Mouse (Mus musculus): ENCODE results near the gene Olfr551. TPM values are rescaled to one million over a fixed set of nuclear protein-coding genes. Genes with fewer than 3 reads are reported as not detected.
"Not testable (repeated sequence)": the region's sequence is repeated elsewhere in the genome, so short reads cannot be mapped to it uniquely, and the experiment has no call there.

Gene Olfr551
- polyA plus RNA-seq (2016; fragmentation: Nextera tagmentation; extraction: Ambion mirVana), result not detected in 2 replicates

GRCm38 (mm10) chr7:102591786-102592185 lies at the start of gene Olfr551:
Olfr551 (minus strand) TSS chr7:102591886.
- no peak for DNase-seq (ENCODE audit: low spot score)
- H3K4me3 ChIP-seq, result no peak within 1 kb of the TSS
- WGBS, result 96% methylated on average over 3 of the region's 3 CpGs

GRCm38 (mm10) chr7:102638132-102638531 lies 46.4 kb upstream of the Olfr551 start, which contains the start of gene Olfr554:
Olfr554 (plus strand) TSS chr7:102638432.
- Histone ChIP-seq H3K4me1 (no peaks in the 10 kb centered on the region), H3K27ac (no peak within 1 kb of the TSS), H3K9me3 (replicated peaks) (no peaks in the 10 kb centered on the region), H3K4me3 (no peak within 1 kb of the TSS), H3K27me3 (ENCODE audit: low read depth, poor library complexity, severe bottlenecking) (no peaks in the 10 kb centered on the region), H3K36me3 (no peaks in the 10 kb centered on the region)
- no peak for DNase-seq (ENCODE audit: low spot score)
- 70% methylated on average over 1 of the region's 1 CpGs for WGBS

More at GRCm38 (mm10) chr7:102591786-102592185, at the start of gene Olfr551:
- Histone ChIP-seq H3K36me3 (no peaks in the 10 kb centered on the region), H3K4me1 (no peaks in the 10 kb centered on the region), H3K27me3 (ENCODE audit: low read depth, poor library complexity, severe bottlenecking) (no peaks in the 10 kb centered on the region), H3K9me3 (replicated peaks) (no peaks in the 10 kb centered on the region), H3K27ac (no peak within 1 kb of the TSS)

GRCm38 (mm10) chr7:102636665-102637064 lies 45.0 kb upstream of the Olfr551 start:
- DNase-seq (ENCODE audit: low spot score), result peak; percentile 31
- Histone ChIP-seq H3K36me3 (no peaks in the 10 kb centered on the region), H3K27ac (no peak overlapping the region), H3K27me3 (ENCODE audit: low read depth, poor library complexity, severe bottlenecking) (no peaks in the 10 kb centered on the region), H3K4me1 (no peaks in the 10 kb centered on the region), H3K4me3 (no peak overlapping the region), H3K9me3 (replicated peaks) (no peaks in the 10 kb centered on the region)
- WGBS, result 31% methylated on average over 3 of the region's 3 CpGs

- H3K9me3 ChIP-seq (replicated peaks); H3K36me3 ChIP-seq; H3K27ac ChIP-seq; H3K4me1 ChIP-seq; H3K27me3 ChIP-seq (ENCODE audit: low read depth, poor library complexity, severe bottlenecking); H3K4me3 ChIP-seq; DNase-seq (ENCODE audit: low spot score): not testable (repeated sequence)
- WGBS, result 86% methylated on average over 19 of the region's 19 CpGs
Observed at GRCm38 (mm10) chr7:102620368-102620767, 28.7 kb upstream of the Olfr551 start.

GRCm38 (mm10) chr7:102619608-102620007 lies 27.9 kb upstream of the Olfr551 start:
- 89% methylated on average over 5 of the region's 5 CpGs for WGBS
- Histone ChIP-seq H3K9me3 (replicated peaks) (no peaks in the 10 kb centered on the region), H3K27ac (no peak overlapping the region), H3K4me1 (no peaks in the 10 kb centered on the region), H3K27me3 (ENCODE audit: low read depth, poor library complexity, severe bottlenecking) (no peaks in the 10 kb centered on the region), H3K36me3 (no peaks in the 10 kb centered on the region), H3K4me3 (no peak overlapping the region)
- no peak for DNase-seq (ENCODE audit: low spot score)

GRCm38 (mm10) chr7:102618118-102618517 lies 26.4 kb upstream of the Olfr551 start, which contains the start of gene Olfr553:
Olfr553 (minus strand) TSS chr7:102618218.
- Histone ChIP-seq H3K36me3 (no peaks in the 10 kb centered on the region), H3K27ac (no peak within 1 kb of the TSS), H3K27me3 (ENCODE audit: low read depth, poor library complexity, severe bottlenecking) (no peaks in the 10 kb centered on the region), H3K4me1 (no peaks in the 10 kb centered on the region), H3K9me3 (replicated peaks) (no peaks in the 10 kb centered on the region), H3K4me3 (no peak within 1 kb of the TSS)
- no peak for DNase-seq (ENCODE audit: low spot score)

- WGBS, result 75% methylated on average over 1 of the region's 1 CpGs
- no peaks in the 10 kb centered on the region for H3K27me3 ChIP-seq (ENCODE audit: low read depth, poor library complexity, severe bottlenecking)
- no peaks in the 10 kb centered on the region for H3K36me3 ChIP-seq
- H3K4me1 ChIP-seq, result no peaks in the 10 kb centered on the region
- no peaks in the 10 kb centered on the region for H3K9me3 ChIP-seq (replicated peaks)
- H3K4me3 ChIP-seq, result no peak within 1 kb of the TSS
- H3K27ac ChIP-seq, result no peak within 1 kb of the TSS
- no peak for DNase-seq (ENCODE audit: low spot score)
Observed at GRCm38 (mm10) chr7:102597378-102598031, 5.8 kb upstream of the Olfr551 start, which contains the start of gene Olfr552. Olfr552 (plus strand) TSS chr7:102597770.

- Histone ChIP-seq H3K27ac (no peak overlapping the region), H3K4me3 (no peak overlapping the region), H3K36me3 (no peaks in the 10 kb centered on the region), H3K27me3 (ENCODE audit: low read depth, poor library complexity, severe bottlenecking) (no peaks in the 10 kb centered on the region), H3K4me1 (no peaks in the 10 kb centered on the region), H3K9me3 (replicated peaks) (no peaks in the 10 kb centered on the region)
- WGBS, result 81% methylated on average over 6 of the region's 6 CpGs
- DNase-seq (ENCODE audit: low spot score), result no peak
Observed at GRCm38 (mm10) chr7:102575998-102576397, 15.7 kb downstream of the Olfr551 start.

GRCm38 (mm10) chr7:102573174-102573830 lies 18.4 kb downstream of the Olfr551 start:
- H3K4me1 ChIP-seq, result no peaks in the 10 kb centered on the region
- H3K27me3 ChIP-seq (ENCODE audit: low read depth, poor library complexity, severe bottlenecking), result no peaks in the 10 kb centered on the region
- H3K9me3 ChIP-seq (replicated peaks), result no peaks in the 10 kb centered on the region
- no peak overlapping the region for H3K27ac ChIP-seq
- DNase-seq (ENCODE audit: low spot score), result no peak
- H3K36me3 ChIP-seq, result no peaks in the 10 kb centered on the region
- WGBS, result 90% methylated on average over 3 of the region's 3 CpGs
- no peak overlapping the region for H3K4me3 ChIP-seq

GRCm38 (mm10) chr7:102571142-102571541 lies 20.5 kb downstream of the Olfr551 start, which contains the start of gene Olfr550:
Olfr550 (plus strand) TSS chr7:102571442.
- H3K27ac ChIP-seq, result no peak within 1 kb of the TSS
- H3K4me1 ChIP-seq, result no peaks in the 10 kb centered on the region
- 94% methylated on average over 8 of the region's 8 CpGs for WGBS
- no peaks in the 10 kb centered on the region for H3K36me3 ChIP-seq
- H3K4me3 ChIP-seq, result no peak within 1 kb of the TSS
- no peaks in the 10 kb centered on the region for H3K9me3 ChIP-seq (replicated peaks)
- no peak for DNase-seq (ENCODE audit: low spot score)
- no peaks in the 10 kb centered on the region for H3K27me3 ChIP-seq (ENCODE audit: low read depth, poor library complexity, severe bottlenecking)

GRCm38 (mm10) chr7:102566219-102566618 lies 25.5 kb downstream of the Olfr551 start:
- DNase-seq (ENCODE audit: low spot score), result no peak
- 91% methylated on average over 4 of the region's 4 CpGs for WGBS
- Histone ChIP-seq H3K4me1 (peaks cover 12% of the 10 kb centered on the region), H3K36me3 (no peaks in the 10 kb centered on the region), H3K27ac (no peak overlapping the region), H3K9me3 (replicated peaks) (no peaks in the 10 kb centered on the region), H3K4me3 (no peak overlapping the region), H3K27me3 (ENCODE audit: low read depth, poor library complexity, severe bottlenecking) (no peaks in the 10 kb centered on the region)

GRCm38 (mm10) chr7:102564999-102565997 lies 26.4 kb downstream of the Olfr551 start, which contains the start of gene Trim21:
Trim21 (minus strand) TSS chr7:102565486.
- peak; percentile 67 for DNase-seq (ENCODE audit: low spot score)
- no peaks in the 10 kb centered on the region for H3K27me3 ChIP-seq (ENCODE audit: low read depth, poor library complexity, severe bottlenecking)
- H3K36me3 ChIP-seq, result no peaks in the 10 kb centered on the region
- H3K4me3 ChIP-seq, result peak within 1 kb of the TSS; percentile 57
- no peaks in the 10 kb centered on the region for H3K9me3 ChIP-seq (replicated peaks)
- 21% methylated on average over 10 of the region's 10 CpGs for WGBS
- peaks cover 12% of the 10 kb centered on the region for H3K4me1 ChIP-seq
- peak within 1 kb of the TSS; percentile 77 for H3K27ac ChIP-seq
